Mouse (Mus musculus) adrenal gland, postnatal 4 days (tissue): Measurements from ENCODE around the gene Pcolce. TPM values are rescaled to one million over a fixed set of nuclear protein-coding genes. Genes with fewer than 3 reads are reported as not detected.
A peak's percentile ranks its signal among the peaks of the same experiment; 100 is the strongest.

Experiments used
- DNase-seq, 2 experiments: peaks; one replicate each; pipeline ENCODE4 v3.0.0; 2021 to 2022; ENCODE audit warnings: low spot score in 2 of 2, mixed read lengths in 2 of 2
- long read RNA-seq, 2 experiments: library from polyadenylated mRNA; stranded (forward); transcript quantifications; one replicate each; pipeline ENCODE4 v2.0.0; 2021
- total RNA-seq, 2 experiments: library from RNA; stranded (reverse); gene quantifications; 2 replicates each; pipeline ENCODE4 v1.2.3; 2021

The Pcolce gene
- total RNA-seq = 100 to 1,000 TPM; 549 to 594 TPM
- long read RNA-seq, experiment 1, transcript Pcolce-202 (10 exons, 1,585 nt) = minor isoform, 5 of 835 reads
- long read RNA-seq, experiment 1, transcript Pcolce-209 (2 exons, 555 nt) = minor isoform, 9 of 835 reads
- long read RNA-seq, experiment 1, transcript Pcolce-201 (9 exons, 1,626 nt) = major isoform, 625 of 835 reads
- long read RNA-seq, experiment 1, partial matches to known transcripts = 175 of 835 reads
- long read RNA-seq, experiment 1, other reads (novel, unspliced or antisense) = 20 of 835 reads
- long read RNA-seq, experiment 2, transcript Pcolce-202 (10 exons, 1,585 nt) = minor isoform, 5 of 737 reads
- long read RNA-seq, experiment 2, transcript Pcolce-209 (2 exons, 555 nt) = minor isoform, 10 of 737 reads
- long read RNA-seq, experiment 2, transcript Pcolce-201 (9 exons, 1,626 nt) = major isoform, 524 of 737 reads
- long read RNA-seq, experiment 2, partial matches to known transcripts = 171 of 737 reads
- long read RNA-seq, experiment 2, other reads (novel, unspliced or antisense) = 27 of 737 reads

GRCm38 (mm10) chr5:137613550-137613949, at the start of gene Pcolce:
Pcolce (minus strand) TSS chr5:137613784.
- DNase-seq = no peak

GRCm38 (mm10) chr5:137663057-137663456, 49.5 kb upstream of the Pcolce start:
- DNase-seq = no peak

- DNase-seq = peak in 1 of 2 experiments; percentile 41
Measured at GRCm38 (mm10) chr5:137660064-137660688, 46.6 kb upstream of the Pcolce start.

- peak in 1 of 2 experiments; percentile 71 for DNase-seq
Measured at GRCm38 (mm10) chr5:137656977-137657376, 43.4 kb upstream of the Pcolce start.

- DNase-seq = no peak
Measured at GRCm38 (mm10) chr5:137654746-137655145, 41.2 kb upstream of the Pcolce start.

GRCm38 (mm10) chr5:137653366-137653765, 39.8 kb upstream of the Pcolce start:
- no peak for DNase-seq

- DNase-seq = peak in 1 of 2 experiments; percentile 39
Measured at GRCm38 (mm10) chr5:137652474-137652873, 38.9 kb upstream of the Pcolce start.

GRCm38 (mm10) chr5:137649669-137650571, 36.3 kb upstream of the Pcolce start:
- no peak for DNase-seq

- DNase-seq = no peak
Measured at GRCm38 (mm10) chr5:137649251-137649650, 35.7 kb upstream of the Pcolce start.

- DNase-seq = no peak
Measured at GRCm38 (mm10) chr5:137647827-137648601, 34.4 kb upstream of the Pcolce start.

GRCm38 (mm10) chr5:137645652-137646091, 32.1 kb upstream of the Pcolce start, which contains the start of gene Irs3:
Irs3 (minus strand) TSS chr5:137645714.
- DNase-seq = no peak

GRCm38 (mm10) chr5:137645091-137645651, 31.6 kb upstream of the Pcolce start:
- DNase-seq = no peak

GRCm38 (mm10) chr5:137644484-137644883, 30.9 kb upstream of the Pcolce start:
- DNase-seq = no peak

- no peak for DNase-seq
Measured at GRCm38 (mm10) chr5:137642886-137643285, 29.3 kb upstream of the Pcolce start.

GRCm38 (mm10) chr5:137641054-137641453, 27.5 kb upstream of the Pcolce start, which contains the start of gene Sap25:
Sap25 (plus strand) TSS chr5:137641334.
- DNase-seq = no peak

GRCm38 (mm10) chr5:137639472-137639871, 25.9 kb upstream of the Pcolce start:
- DNase-seq = no peak

- no peak for DNase-seq
Measured at GRCm38 (mm10) chr5:137633397-137634084, 20.0 kb upstream of the Pcolce start.

- DNase-seq = no peak
Measured at GRCm38 (mm10) chr5:137631591-137631990, 18.0 kb upstream of the Pcolce start.

GRCm38 (mm10) chr5:137631171-137631570, 17.6 kb upstream of the Pcolce start:
- no peak for DNase-seq
